Mouse (Mus musculus): ENCODE data around the gene Ntrk1.

Gene Ntrk1

GRCm38 (mm10) chr3:87752567-87752966 is 42.4 kb downstream of the Ntrk1 start:
- no peak for DNase-seq (ENCODE audit: low read depth, low spot score)

DNA sequence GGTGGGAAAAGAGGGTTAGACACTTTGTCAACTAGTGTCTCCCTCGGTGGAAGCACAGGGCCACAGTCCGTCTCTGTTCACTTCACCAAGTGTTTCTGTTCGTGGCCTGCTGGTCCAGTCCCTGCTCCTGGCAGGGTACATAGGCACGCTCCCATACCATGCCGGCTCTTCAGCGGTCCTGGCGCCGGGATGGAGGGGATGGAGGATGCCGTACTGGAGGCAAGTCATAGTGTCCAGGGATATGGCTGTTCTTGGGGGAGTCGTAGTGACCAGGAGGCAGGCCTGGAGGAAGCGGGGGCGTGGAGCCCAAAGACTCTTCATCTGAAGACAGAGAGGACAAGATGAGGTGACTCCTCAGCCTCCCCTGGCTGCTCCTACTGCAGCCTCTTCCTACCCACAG is 45.0 kb downstream of the Ntrk1 start:
- no peak for DNase-seq (ENCODE audit: low read depth, low spot score)

DNA sequence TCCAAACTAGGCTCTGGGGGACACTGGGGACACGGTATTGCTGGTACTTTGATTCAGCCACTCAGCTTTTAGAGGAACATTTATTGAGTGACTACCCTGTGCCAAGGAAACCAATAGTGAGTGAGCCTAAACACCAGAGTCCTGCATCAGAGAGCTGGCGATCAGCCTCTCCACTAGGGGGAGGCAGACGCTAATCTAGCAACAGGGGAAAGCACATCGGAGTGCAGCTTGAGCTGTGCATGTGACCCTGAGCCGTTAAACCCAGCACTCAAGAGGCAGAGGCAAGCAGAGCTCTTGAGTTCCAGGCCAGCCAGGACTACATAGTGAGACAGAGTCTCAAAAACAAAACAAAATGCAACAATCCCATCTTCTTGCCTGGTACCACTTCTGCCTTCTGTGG is 45.9 kb downstream of the Ntrk1 start:
- DNase-seq (ENCODE audit: low read depth, low spot score), result no peak

DNA sequence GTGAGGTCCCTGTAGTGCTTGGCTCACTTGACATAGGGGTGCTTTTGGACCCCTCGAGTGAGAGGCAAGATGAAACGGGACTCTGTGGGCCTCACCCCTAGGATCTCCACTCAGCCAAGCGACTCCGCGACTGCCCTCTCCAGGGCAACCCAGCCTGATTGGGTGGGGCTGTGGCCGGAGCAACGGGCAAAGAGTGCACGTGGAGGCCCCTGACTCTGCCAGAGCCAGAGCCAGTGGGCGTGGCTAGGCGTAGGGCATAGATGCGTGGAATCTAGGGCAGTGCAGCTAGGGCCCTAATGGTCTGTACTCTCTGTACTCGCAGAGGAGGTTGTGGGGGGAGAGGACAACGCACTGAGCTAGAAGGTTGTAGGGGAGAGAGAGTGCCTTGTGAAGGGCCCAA is 46.5 kb downstream of the Ntrk1 start, which contains the start of gene Lrrc71:
Lrrc71 (minus strand) TSS at position 195 of the 400 bp plus-strand sequence.
- no peak for DNase-seq (ENCODE audit: low read depth, low spot score)

DNA sequence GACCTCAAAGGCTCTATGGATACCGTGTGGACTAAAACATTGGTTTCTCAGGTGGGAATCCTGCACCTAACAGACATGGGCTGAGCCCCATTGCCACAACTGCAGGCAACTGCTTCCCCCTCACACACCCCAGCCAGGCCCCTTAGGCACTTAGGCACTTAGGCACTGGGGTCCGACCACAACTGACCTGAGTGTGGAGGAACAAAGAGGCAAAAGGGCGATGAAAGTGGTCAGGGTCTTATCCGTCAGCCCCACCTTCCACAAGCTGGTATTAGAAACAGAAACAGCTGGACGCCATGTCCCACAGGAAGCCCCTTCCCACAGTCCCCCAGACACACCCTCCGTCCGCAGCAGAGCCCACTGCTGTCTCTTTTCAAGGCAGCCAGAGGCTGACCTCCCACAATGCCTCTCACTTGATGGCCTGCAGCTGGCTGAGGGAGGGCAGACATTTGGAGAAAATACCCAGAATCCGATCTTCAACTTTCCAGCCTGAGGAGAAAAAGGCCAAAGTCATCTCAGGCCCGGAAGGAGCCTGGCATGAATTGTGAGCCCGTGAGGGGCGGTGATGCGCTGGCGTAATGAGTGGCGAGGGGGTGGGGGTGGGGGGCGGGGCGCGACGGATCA is 49.8 kb downstream of the Ntrk1 start:
- DNase-seq (ENCODE audit: low read depth, low spot score), result no peak

DNA sequence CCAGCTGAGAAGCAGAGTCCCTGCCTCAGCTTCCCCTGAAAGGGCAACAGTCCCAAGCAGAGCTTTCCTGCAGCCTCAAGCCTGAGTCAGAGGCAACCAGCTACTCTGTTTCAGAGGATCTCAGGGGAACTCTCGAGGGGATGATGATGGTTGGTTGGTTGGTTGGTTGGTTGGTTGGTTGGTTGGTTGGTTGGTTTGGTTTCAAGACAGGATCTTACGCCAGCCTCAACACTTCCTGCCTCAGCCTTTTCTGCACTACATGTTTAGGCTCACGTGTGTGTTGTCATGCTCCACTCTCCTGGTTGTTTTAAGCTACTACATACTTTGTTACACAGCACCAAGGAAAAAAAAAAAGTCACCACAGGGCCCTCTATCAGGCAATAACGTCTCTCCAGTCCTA is 51.0 kb downstream of the Ntrk1 start:
- no peak for DNase-seq (ENCODE audit: low read depth, low spot score)

DNA sequence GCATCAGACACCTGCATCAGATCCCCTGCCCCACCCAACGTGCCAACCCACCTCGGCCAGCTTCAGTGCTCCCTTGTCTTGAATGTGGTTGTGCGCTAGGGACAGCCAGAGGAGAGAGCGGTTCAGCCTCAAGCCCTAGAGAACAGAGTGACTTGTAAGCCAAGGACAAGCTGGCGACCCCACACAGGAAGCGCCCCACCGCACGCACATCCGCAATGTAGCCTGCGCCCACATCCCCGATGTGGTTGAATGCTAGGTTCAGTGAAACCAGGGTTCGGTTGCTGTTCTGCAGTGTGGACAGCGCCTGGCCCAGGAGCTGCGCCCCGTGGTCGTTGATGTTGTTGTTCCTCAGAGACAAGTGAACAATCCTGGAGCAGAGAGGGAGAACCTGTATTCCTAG is 52.2 kb downstream of the Ntrk1 start:
- no peak for DNase-seq (ENCODE audit: low read depth, low spot score)

- DNase-seq (ENCODE audit: low read depth, low spot score), result no peak
Measured at GRCm38 (mm10) chr3:87742013-87742412, 52.9 kb downstream of the Ntrk1 start.

- no peak for DNase-seq (ENCODE audit: low read depth, low spot score)
Measured at GRCm38 (mm10) chr3:87738906-87739305, 56.1 kb downstream of the Ntrk1 start.

DNA sequence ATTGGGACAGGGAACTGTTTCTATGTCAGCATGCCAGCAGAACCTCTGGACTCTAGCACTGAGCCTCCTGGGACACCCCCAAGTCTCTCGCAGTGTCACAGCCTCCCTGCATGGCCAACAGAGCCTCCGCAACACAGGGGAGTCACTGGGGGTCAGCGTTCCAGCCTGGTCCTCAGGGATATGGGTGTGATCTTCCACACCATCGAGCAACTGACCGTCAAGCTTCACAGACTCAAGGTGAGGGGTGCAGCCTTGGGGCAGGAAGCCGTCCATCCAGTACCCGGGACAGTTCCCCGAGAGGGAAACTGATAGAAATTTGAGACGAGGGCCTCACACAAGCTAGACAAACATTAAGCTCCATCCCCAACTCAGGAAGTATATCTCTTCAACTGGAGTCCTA is 59.6 kb downstream of the Ntrk1 start:
- no peak for DNase-seq (ENCODE audit: low read depth, low spot score)

DNA sequence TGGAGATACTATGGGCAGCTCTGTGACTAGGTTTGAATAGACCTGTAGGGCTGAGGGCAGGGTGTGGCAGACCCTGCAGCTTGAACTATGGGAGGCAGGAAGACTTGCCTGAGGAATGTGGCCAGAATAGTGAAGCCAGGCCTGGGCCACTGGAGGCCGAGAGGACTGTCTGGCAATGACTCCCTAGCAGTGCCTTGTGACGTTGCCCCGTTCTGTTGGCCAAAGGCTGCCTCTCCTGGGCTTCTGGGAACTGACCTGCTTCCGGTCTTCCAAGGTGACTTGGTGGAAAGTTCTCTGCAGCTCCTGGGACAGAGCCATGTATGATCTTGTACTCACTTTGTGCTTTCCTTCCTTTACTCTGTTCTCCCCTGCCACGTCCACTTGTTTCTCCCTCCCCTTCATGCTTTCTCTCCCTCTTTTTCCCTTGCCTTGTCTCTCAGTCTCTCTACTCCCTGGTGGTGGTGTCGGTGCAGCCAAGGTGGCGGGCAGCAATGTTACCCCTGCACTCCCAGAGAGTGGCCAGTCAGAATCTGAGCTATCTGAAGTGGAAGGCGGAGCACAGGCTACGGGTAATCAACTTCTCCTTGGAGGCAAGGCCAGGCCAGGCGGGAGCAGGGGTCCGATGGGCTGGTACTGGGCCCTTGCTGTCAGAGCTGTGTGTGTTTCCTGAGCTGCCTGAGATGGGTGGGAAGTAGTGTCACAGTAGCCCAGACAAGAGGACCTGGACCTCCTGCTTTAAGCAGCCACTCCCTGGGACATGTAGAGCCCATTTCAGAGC is 60.8 kb downstream of the Ntrk1 start:
- no peak for DNase-seq (ENCODE audit: low read depth, low spot score)

- no peak for DNase-seq (ENCODE audit: low read depth, low spot score)
Measured at GRCm38 (mm10) chr3:87733098-87733497, 61.9 kb downstream of the Ntrk1 start.

GRCm38 (mm10) chr3:87728696-87729095 is 66.3 kb downstream of the Ntrk1 start:
- no peak for DNase-seq (ENCODE audit: low read depth, low spot score)

Data from telencephalon, adult 2 months (tissue).